8 mouse cellular contexts compared by ENCODE assay signal in the genomic region with DNA sequence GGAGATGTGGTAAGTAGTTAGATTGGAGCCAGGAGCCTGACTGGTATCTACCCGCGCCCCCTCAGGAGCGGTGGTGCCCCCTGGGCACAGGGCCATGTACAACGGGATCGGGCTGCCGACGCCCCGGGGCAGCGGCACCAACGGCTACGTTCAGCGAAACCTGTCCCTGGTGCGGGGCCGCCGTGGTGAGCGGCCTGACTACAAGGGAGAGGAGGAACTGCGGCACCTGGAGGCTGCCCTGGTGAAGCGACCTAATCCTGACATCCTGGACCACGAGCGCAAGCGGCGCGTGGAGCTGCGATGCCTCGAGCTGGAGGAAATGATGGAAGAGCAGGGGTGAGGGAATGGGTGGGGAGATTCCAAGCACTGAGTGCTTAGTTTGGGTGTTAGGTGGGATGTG. TPM values are rescaled to one million over a fixed set of nuclear protein-coding genes. Genes with fewer than 3 reads are reported as not detected.
DNase-seq lines count a peak whose midpoint lies in the region; ATAC-seq lines count a peak whose summit lies in the region.

No protein-coding gene starts in this region.

- peaks cover 34% of the 10 kb centered on the region for H3K4me1 ChIP-seq in forebrain, embryonic 10.5 days
- peaks cover 12% of the 10 kb centered on the region for H3K4me1 ChIP-seq in forebrain, embryonic 11.5 days (replicated peaks; ENCODE audit: control insufficient read depth, insufficient read depth, low read length)
- H3K4me1 ChIP-seq in intestine, embryonic 15.5 days (replicated peaks): peaks cover 18% of the 10 kb centered on the region
- peaks cover 29% of the 10 kb centered on the region for H3K4me1 ChIP-seq in lung, embryonic 15.5 days

- no peak overlapping the region for H3K9ac ChIP-seq in forebrain, embryonic 11.5 days (ENCODE audit: low read length)
- H3K9ac ChIP-seq in intestine, embryonic 15.5 days: no peak overlapping the region
- no peak overlapping the region for H3K9ac ChIP-seq in lung, embryonic 15.5 days

- peak overlapping the region; percentile 17 for H3K4me3 ChIP-seq in forebrain, embryonic 10.5 days
- H3K4me3 ChIP-seq in forebrain, embryonic 11.5 days (ENCODE audit: low read depth, low read length): no peak overlapping the region
- 0 out of 2 replicates have a peak overlapping the region, but pooled peaks have one; percentile 9 for H3K4me3 ChIP-seq in intestine, embryonic 15.5 days (replicated peaks)
- 0 out of 2 replicates have a peak overlapping the region, but pooled peaks have one; percentile 11 for H3K4me3 ChIP-seq in lung, embryonic 15.5 days

- no peaks in the 10 kb centered on the region for H3K27me3 ChIP-seq in forebrain, embryonic 10.5 days (ENCODE audit: poor library complexity, severe bottlenecking)
- no peaks in the 10 kb centered on the region for H3K27me3 ChIP-seq in forebrain, embryonic 11.5 days (ENCODE audit: control insufficient read depth, insufficient read depth, low read length)
- H3K27me3 ChIP-seq in intestine, embryonic 15.5 days (replicated peaks): no peaks in the 10 kb centered on the region
- H3K27me3 ChIP-seq in lung, embryonic 15.5 days: no peaks in the 10 kb centered on the region

- 91% methylated on average over 25 of the region's 25 CpGs for WGBS in forebrain, embryonic 10.5 days
- 88% methylated on average over 25 of the region's 25 CpGs for WGBS in forebrain, embryonic 11.5 days
- WGBS in intestine, embryonic 15.5 days: 75% methylated on average over 25 of the region's 25 CpGs
- 67% methylated on average over 25 of the region's 25 CpGs for WGBS in lung, embryonic 15.5 days

- H3K27ac ChIP-seq in forebrain, embryonic 10.5 days: no peak overlapping the region
- H3K27ac ChIP-seq in forebrain, embryonic 11.5 days (ENCODE audit: low read depth, low read length): no peak overlapping the region
- H3K27ac ChIP-seq in intestine, embryonic 15.5 days: no peak overlapping the region
- H3K27ac ChIP-seq in lung, embryonic 15.5 days: no peak overlapping the region

- H3K36me3 ChIP-seq in forebrain, embryonic 10.5 days (replicated peaks): peaks cover 54% of the 10 kb centered on the region
- peaks cover 20% of the 10 kb centered on the region; the same call in 1 of the 2 replicates for H3K36me3 ChIP-seq in forebrain, embryonic 11.5 days (ENCODE audit: control insufficient read depth, insufficient read depth, low read length)
- peaks cover 29% of the 10 kb centered on the region for H3K36me3 ChIP-seq in intestine, embryonic 15.5 days
- H3K36me3 ChIP-seq in lung, embryonic 15.5 days: peaks cover 52% of the 10 kb centered on the region

- DNase-seq in forebrain, embryonic 10.5 days (ENCODE audit: extremely low spot score, low spot score): no peak
- DNase-seq in forebrain, embryonic 11.5 days (ENCODE audit: low spot score): no peak
- peak; percentile 36 to 37 for DNase-seq in B cell, adult 2 months
- DNase-seq in cerebellum, postnatal 36 days: peak; percentile 55 to 67
- DNase-seq in layer of hippocampus, adult 9-10 months (ENCODE audit: low spot score): no peak
- no peak for DNase-seq in urinary bladder, postnatal 4 days (ENCODE audit: low spot score in 2 of 2)

- H3K9me3 ChIP-seq in forebrain, embryonic 10.5 days: no peaks in the 10 kb centered on the region
- no peaks in the 10 kb centered on the region for H3K9me3 ChIP-seq in forebrain, embryonic 11.5 days (ENCODE audit: control insufficient read depth, low read length)
- H3K9me3 ChIP-seq in intestine, embryonic 15.5 days: no peaks in the 10 kb centered on the region
- no peaks in the 10 kb centered on the region for H3K9me3 ChIP-seq in lung, embryonic 15.5 days

- H3K4me2 ChIP-seq in forebrain, embryonic 11.5 days (ENCODE audit: low read depth, low read length, severe bottlenecking): no peak overlapping the region
- H3K4me2 ChIP-seq in intestine, embryonic 15.5 days (replicated peaks): peak overlapping the region; percentile 41
- H3K4me2 ChIP-seq in lung, embryonic 15.5 days: peak overlapping the region; percentile 73

- no peak for ATAC-seq in forebrain, embryonic 11.5 days (replicated peaks; ENCODE audit: low FRiP score)
- ATAC-seq in intestine, embryonic 15.5 days: no peak
- no peak for ATAC-seq in lung, embryonic 15.5 days (ENCODE audit: borderline replicate concordance, extremely low read depth, low FRiP score, low TSS enrichment)

RNA-seq across cellular contexts. Expression of a gene that starts 16.5 kb away (rescaled TPM):
- polyA plus RNA-seq in forebrain, embryonic 10.5 days (2016; fragmentation: Nextera tagmentation; extraction: Ambion mirVana): 482 and 518 TPM in 2 replicates
- 541 and 559 TPM in 2 replicates for polyA plus RNA-seq in forebrain, embryonic 11.5 days (2014; fragmentation: Nextera tagmentation; extraction: Ambion mirVana)
- polyA plus RNA-seq in intestine, embryonic 15.5 days (2015; fragmentation: Nextera tagmentation; extraction: Ambion mirVana): 408 and 435 TPM in 2 replicates
- 416 and 431 TPM in 2 replicates for polyA plus RNA-seq in lung, embryonic 15.5 days (2015; fragmentation: Nextera tagmentation; extraction: Ambion mirVana)

RNA-seq across cellular contexts. Expression of a gene that starts 21.0 kb away (rescaled TPM):
- polyA plus RNA-seq in forebrain, embryonic 10.5 days (2016; fragmentation: Nextera tagmentation; extraction: Ambion mirVana): 23.8 and 25.0 TPM in 2 replicates
- 22.0 and 28.7 TPM in 2 replicates for polyA plus RNA-seq in forebrain, embryonic 11.5 days (2014; fragmentation: Nextera tagmentation; extraction: Ambion mirVana)
- polyA plus RNA-seq in intestine, embryonic 15.5 days (2015; fragmentation: Nextera tagmentation; extraction: Ambion mirVana): 14.7 TPM in 2 replicates
- 28.4 and 29.1 TPM in 2 replicates for polyA plus RNA-seq in lung, embryonic 15.5 days (2015; fragmentation: Nextera tagmentation; extraction: Ambion mirVana)

RNA-seq across cellular contexts. Expression of a gene that starts 22.1 kb away (rescaled TPM):
- polyA plus RNA-seq in forebrain, embryonic 10.5 days (2016; fragmentation: Nextera tagmentation; extraction: Ambion mirVana): 1,030 and 1,081 TPM in 2 replicates
- 1,038 and 1,041 TPM in 2 replicates for polyA plus RNA-seq in forebrain, embryonic 11.5 days (2014; fragmentation: Nextera tagmentation; extraction: Ambion mirVana)
- 939 and 946 TPM in 2 replicates for polyA plus RNA-seq in intestine, embryonic 15.5 days (2015; fragmentation: Nextera tagmentation; extraction: Ambion mirVana)
- 927 and 1,006 TPM in 2 replicates for polyA plus RNA-seq in lung, embryonic 15.5 days (2015; fragmentation: Nextera tagmentation; extraction: Ambion mirVana)

RNA-seq across cellular contexts. Expression of a gene that starts 29.0 kb away (rescaled TPM):
- polyA plus RNA-seq in forebrain, embryonic 10.5 days (2016; fragmentation: Nextera tagmentation; extraction: Ambion mirVana): 0.49 TPM in 1 of 2 replicates, not detected in the other
- not detected in 2 replicates for polyA plus RNA-seq in forebrain, embryonic 11.5 days (2014; fragmentation: Nextera tagmentation; extraction: Ambion mirVana)
- 0.14 and 0.20 TPM in 2 replicates for polyA plus RNA-seq in intestine, embryonic 15.5 days (2015; fragmentation: Nextera tagmentation; extraction: Ambion mirVana)
- polyA plus RNA-seq in lung, embryonic 15.5 days (2015; fragmentation: Nextera tagmentation; extraction: Ambion mirVana): 0.12 TPM in 1 of 2 replicates, not detected in the other

RNA-seq across cellular contexts. Expression of a gene that starts 35.5 kb away (rescaled TPM):
- polyA plus RNA-seq in forebrain, embryonic 10.5 days (2016; fragmentation: Nextera tagmentation; extraction: Ambion mirVana): 190 and 197 TPM in 2 replicates
- 167 and 174 TPM in 2 replicates for polyA plus RNA-seq in forebrain, embryonic 11.5 days (2014; fragmentation: Nextera tagmentation; extraction: Ambion mirVana)
- 48.3 and 49.4 TPM in 2 replicates for polyA plus RNA-seq in intestine, embryonic 15.5 days (2015; fragmentation: Nextera tagmentation; extraction: Ambion mirVana)
- 70.5 TPM in 2 replicates for polyA plus RNA-seq in lung, embryonic 15.5 days (2015; fragmentation: Nextera tagmentation; extraction: Ambion mirVana)

Comparison
In these comparisons a context has a peak if more than half of its experiments do, and no peak if none do; other contexts are left out.
1. DNase-seq: peak in B cell, adult 2 months (2 of 2) and cerebellum, postnatal 36 days (2 of 2); none in forebrain, embryonic 10.5 days (single experiment), forebrain, embryonic 11.5 days (single experiment), layer of hippocampus, adult 9-10 months (single experiment) and urinary bladder, postnatal 4 days (0 of 2).